Mouse (Mus musculus) C2C12 (cell line): Measurements from ENCODE around the gene Rps19. TPM values are rescaled to one million over a fixed set of nuclear protein-coding genes. Genes with fewer than 3 reads are reported as not detected.

ENCODE experiments used
- H3K27me3 ChIP-seq: one replicate; pipeline ENCODE4 v1.6.1; 2011; ENCODE audit not compliant: control insufficient read depth, insufficient read depth, insufficient read length
- H3K36me3 ChIP-seq: one replicate; pipeline ENCODE4 v1.6.1; 2011; ENCODE audit not compliant: control insufficient read depth, insufficient read depth
- H3K4me3 ChIP-seq: one replicate; pipeline ENCODE4 v1.5.1; 2011; ENCODE audit warnings: mild to moderate bottlenecking, control low read depth; ENCODE audit not compliant: poor library complexity, insufficient read depth, severe bottlenecking
- H3K79me2 ChIP-seq: one replicate; pipeline ENCODE4 v1.6.1; 2011; ENCODE audit not compliant: control insufficient read depth, insufficient read depth
- H3K79me3 ChIP-seq: one replicate; pipeline ENCODE4 v1.6.1; 2011; ENCODE audit warnings: low read depth, control low read depth
- H3ac ChIP-seq: one replicate; pipeline ENCODE3; 2011; ENCODE audit warnings: low read depth; ENCODE audit not compliant: control insufficient read depth, insufficient read length
- CEBPB ChIP-seq: IDR thresholded peaks from one replicate; pipeline ENCODE4 v1.6.1; 2011; ENCODE audit warnings: low read depth, mild to moderate bottlenecking, control low read depth, moderate library complexity
- CTCF ChIP-seq: IDR thresholded peaks from one replicate; pipeline ENCODE4 v1.5.1; 2011; ENCODE audit not compliant: control insufficient read depth, insufficient read depth, insufficient read length
- FOSL1 ChIP-seq: IDR thresholded peaks from one replicate; pipeline ENCODE4 v1.8.0; 2011; ENCODE audit warnings: mild to moderate bottlenecking, low read length; ENCODE audit not compliant: poor library complexity, insufficient read depth, severe bottlenecking
- MAX ChIP-seq: IDR thresholded peaks from one replicate; pipeline ENCODE4 v1.6.1; 2011; ENCODE audit warnings: mild to moderate bottlenecking, control low read depth
- MYOD1 ChIP-seq: IDR thresholded peaks from one replicate; pipeline ENCODE4 v1.6.1; 2011; ENCODE audit warnings: low read depth; ENCODE audit not compliant: control insufficient read depth, insufficient read length
- MYOG ChIP-seq: IDR thresholded peaks from one replicate; pipeline ENCODE4 v1.6.1; 2011; ENCODE audit not compliant: control insufficient read depth, insufficient read length; ENCODE audit errors: extremely low read depth
- USF1 ChIP-seq: IDR thresholded peaks from one replicate; pipeline ENCODE4 v1.6.1; 2011; ENCODE audit warnings: low read depth, mild to moderate bottlenecking, control low read depth, moderate library complexity
- polyA plus RNA-seq: library from polyadenylated mRNA; unstranded; fragments of >200 nt; fragmentation: generic; extraction: Trizol; gene quantifications from one replicate; pipeline ENCODE4 v1.2.1, GENCODE M21; 2012; ENCODE audit warnings: missing spikeins

Gene Rps19
- polyA plus RNA-seq, 1 experiment, result 3,185 TPM

GRCm38 (mm10) chr7:24852557-24853232, 31.5 kb upstream of the Rps19 start:
- no peaks in the 10 kb centered on the region for H3K27me3 ChIP-seq
- no peaks in the 10 kb centered on the region for H3K79me2 ChIP-seq
- no peak for TF ChIP-seq MYOD1
- no peak for TF ChIP-seq MAX
- TF ChIP-seq FOSL1, result no peak
- no peak for TF ChIP-seq MYOG
- TF ChIP-seq CTCF, result no peak
- no peak for TF ChIP-seq USF1
- no peak for TF ChIP-seq CEBPB
- H3K4me3 ChIP-seq, result no peak overlapping the region
- H3K36me3 ChIP-seq, result no peaks in the 10 kb centered on the region
- no peaks in the 10 kb centered on the region for H3K79me3 ChIP-seq
- H3ac ChIP-seq, result no peak overlapping the region

GRCm38 (mm10) chr7:24853233-24853563, 31.0 kb upstream of the Rps19 start:
- TF ChIP-seq FOSL1 (no peak), MYOD1 (no peak), MAX (no peak), CEBPB (no peak)
- H3K4me3 ChIP-seq, result no peak overlapping the region
- H3K79me2 ChIP-seq, result no peaks in the 10 kb centered on the region
- H3K79me3 ChIP-seq, result no peaks in the 10 kb centered on the region
- no peaks in the 10 kb centered on the region for H3K36me3 ChIP-seq
- no peaks in the 10 kb centered on the region for H3K27me3 ChIP-seq
- H3ac ChIP-seq, result no peak overlapping the region

- no peaks in the 10 kb centered on the region for H3K36me3 ChIP-seq
- H3K4me3 ChIP-seq, result no peak overlapping the region
- no peaks in the 10 kb centered on the region for H3K79me2 ChIP-seq
- no peaks in the 10 kb centered on the region for H3K27me3 ChIP-seq
- H3K79me3 ChIP-seq, result no peaks in the 10 kb centered on the region
- H3ac ChIP-seq, result no peak overlapping the region
- TF ChIP-seq FOSL1 (no peak), CTCF (no peak), USF1 (no peak), CEBPB (no peak), MAX (no peak), MYOG (no peak), MYOD1 (no peak)
Measured at GRCm38 (mm10) chr7:24853695-24854094, 30.5 kb upstream of the Rps19 start.

- no peaks in the 10 kb centered on the region for H3K79me3 ChIP-seq
- no peak overlapping the region for H3ac ChIP-seq
- no peak overlapping the region for H3K4me3 ChIP-seq
- TF ChIP-seq MYOD1, result no peak
- no peak for TF ChIP-seq MYOG
- no peak for TF ChIP-seq CEBPB
- no peak for TF ChIP-seq CTCF
- no peak for TF ChIP-seq USF1
- no peak for TF ChIP-seq FOSL1
- TF ChIP-seq MAX, result no peak
- no peaks in the 10 kb centered on the region for H3K27me3 ChIP-seq
- no peaks in the 10 kb centered on the region for H3K79me2 ChIP-seq
- no peaks in the 10 kb centered on the region for H3K36me3 ChIP-seq
Measured at GRCm38 (mm10) chr7:24856460-24857120, 27.6 kb upstream of the Rps19 start.

- Histone ChIP-seq H3K79me2 (no peaks in the 10 kb centered on the region), H3ac (no peak overlapping the region), H3K79me3 (no peaks in the 10 kb centered on the region), H3K36me3 (no peaks in the 10 kb centered on the region), H3K27me3 (no peaks in the 10 kb centered on the region), H3K4me3 (no peak overlapping the region)
- TF ChIP-seq FOSL1, result no peak
- TF ChIP-seq MYOD1, result no peak
- TF ChIP-seq USF1, result no peak
- no peak for TF ChIP-seq CEBPB
- no peak for TF ChIP-seq MAX
- TF ChIP-seq MYOG, result no peak
- no peak for TF ChIP-seq CTCF
Measured at GRCm38 (mm10) chr7:24859234-24859633, 24.9 kb upstream of the Rps19 start.
